Mouse (Mus musculus) cerebellum, adult 2 months (tissue): ENCODE data around the gene Papln. TPM values are rescaled to one million over a fixed set of nuclear protein-coding genes. Genes with fewer than 3 reads are reported as not detected.

ENCODE experiments used
- DNase-seq, 2 experiments: peaks; one replicate each; pipeline ENCODE4 v3.0.0; 2021
- H3K27ac ChIP-seq: fragments of 200-500 bp; 2 replicates; pipeline ENCODE4 v1.5.1; 2012; ENCODE audit warnings: low read length, control low read depth, inconsistent platforms; ENCODE audit not compliant: insufficient read depth
- H3K27me3 ChIP-seq: fragments of 200-500 bp; 2 replicates; pipeline ENCODE4 v1.6.1; 2012; ENCODE audit warnings: inconsistent platforms, mild to moderate bottlenecking, low read length, moderate library complexity; ENCODE audit not compliant: control insufficient read depth, insufficient read depth
- H3K4me1 ChIP-seq: fragments of 200-500 bp; 2 replicates; pipeline ENCODE4 v1.6.1; 2011; ENCODE audit warnings: low read length; ENCODE audit not compliant: control insufficient read depth, insufficient read depth
- H3K4me3 ChIP-seq: fragments of 200-500 bp; replicated peaks from 2 replicates; pipeline ENCODE3; 2011; ENCODE audit warnings: mild to moderate bottlenecking, low read depth, low read length, control low read depth; ENCODE audit not compliant: insufficient read depth
- CTCF ChIP-seq: fragments of 200-500 bp; IDR thresholded peaks from 2 replicates; pipeline ENCODE4 v1.5.1; 2011; ENCODE audit warnings: low read depth, mild to moderate bottlenecking, control low read depth, low read length, moderate library complexity, borderline replicate concordance; ENCODE audit not compliant: insufficient read depth
- POLR2A ChIP-seq: fragments of 200-500 bp; IDR thresholded peaks from 2 replicates; pipeline ENCODE4 v1.6.1; 2011; ENCODE audit warnings: low read length, control low read depth, borderline replicate concordance; ENCODE audit not compliant: insufficient read depth
- WGBS: fragments of 180-500 bp; shearing (Covaris S2); methylation state at CpG from one replicate; pipeline ENCODE4 v1.1.7; 2018; 5-methylcytosine and 5-hydroxymethylcytosine counted together
- polyA plus RNA-seq: library from polyadenylated mRNA; depleted of rRNA; stranded (reverse); fragments of >200 nt; gene quantifications from 2 replicates; pipeline ENCODE4 v1.2.3, GENCODE M21; 2012

The Papln gene
- polyA plus RNA-seq, 1 experiment = 0.97 TPM

DNA sequence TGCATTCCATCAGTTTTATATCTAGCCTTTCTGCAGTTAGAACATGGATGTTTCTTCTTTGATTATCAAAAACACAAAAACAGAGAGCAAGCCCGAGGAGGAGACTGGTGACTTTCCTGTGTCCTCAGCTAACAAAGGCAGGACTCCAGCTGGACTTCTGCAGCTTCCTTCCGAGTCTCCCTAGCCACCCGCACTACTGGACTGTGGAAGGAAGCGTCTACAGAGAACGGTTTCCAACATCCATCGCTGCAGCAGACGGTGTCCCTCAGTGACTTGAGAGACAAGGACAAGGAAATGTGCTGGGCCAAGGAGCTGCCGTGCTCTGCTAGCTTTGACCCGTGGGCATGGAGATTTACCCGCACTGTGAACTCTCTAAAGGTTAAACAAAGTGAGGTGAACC, 29.4 kb upstream of the Papln start:
- DNase-seq = no peak
- 84% methylated on average over 10 of the region's 10 CpGs for WGBS
- Histone ChIP-seq H3K27ac (no peak overlapping the region), H3K4me3 (no peak overlapping the region), H3K27me3 (no peaks in the 10 kb centered on the region), H3K4me1 (no peaks in the 10 kb centered on the region)
- TF ChIP-seq CTCF = no peak
- no peak for TF ChIP-seq POLR2A

DNA sequence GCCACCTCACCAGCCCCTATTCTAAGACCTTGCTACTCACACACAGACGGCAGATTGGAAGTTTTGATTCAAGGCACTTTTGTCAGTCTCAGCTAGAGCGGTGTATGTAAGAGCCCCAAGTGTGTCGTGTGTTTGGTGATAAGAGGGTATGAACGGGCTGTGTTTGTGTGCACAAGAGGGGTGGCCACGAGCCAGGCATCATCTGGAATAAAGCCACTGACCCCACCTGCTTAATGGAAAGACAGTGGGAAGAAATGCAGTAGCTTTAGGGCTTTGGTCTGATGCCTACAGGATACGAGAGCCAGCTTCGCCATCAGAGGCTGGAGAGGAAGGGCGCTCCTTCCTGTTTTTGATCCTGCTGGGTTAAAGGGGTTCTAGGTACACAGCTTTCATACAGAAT, 27.2 kb upstream of the Papln start:
- WGBS = 42% methylated on average over 8 of the region's 8 CpGs
- no peak for DNase-seq
- TF ChIP-seq POLR2A = no peak
- no peak for TF ChIP-seq CTCF
- Histone ChIP-seq H3K4me3 (no peak overlapping the region), H3K4me1 (no peaks in the 10 kb centered on the region), H3K27me3 (no peaks in the 10 kb centered on the region), H3K27ac (no peak overlapping the region)

DNA sequence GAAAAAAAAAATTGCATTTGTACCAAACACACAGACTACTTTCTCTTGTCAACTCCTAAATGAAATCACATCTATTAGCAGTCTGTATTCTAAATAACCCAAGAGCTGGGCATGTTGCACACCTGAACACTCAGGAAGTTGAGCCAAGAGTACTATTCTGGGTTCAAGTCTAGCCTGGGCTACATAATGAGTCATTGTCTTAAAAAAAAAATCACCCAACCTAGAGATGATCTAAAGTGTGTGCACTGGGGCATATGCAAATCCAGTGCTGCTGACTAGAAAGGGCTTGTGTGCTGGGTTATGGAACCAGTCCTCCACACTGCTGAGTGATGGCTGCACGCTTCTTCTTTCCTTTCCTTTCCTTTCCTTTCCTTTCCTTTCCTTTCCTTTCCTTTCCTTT, 24.8 kb upstream of the Papln start:
- DNase-seq = no peak
- Histone ChIP-seq H3K4me1 (peaks cover 8% of the 10 kb centered on the region), H3K4me3 (no peak overlapping the region), H3K27ac (no peak overlapping the region), H3K27me3 (no peaks in the 10 kb centered on the region)
- TF ChIP-seq POLR2A = no peak
- no peak for TF ChIP-seq CTCF
- WGBS = 95% methylated on average over 1 of the region's 1 CpGs

DNA sequence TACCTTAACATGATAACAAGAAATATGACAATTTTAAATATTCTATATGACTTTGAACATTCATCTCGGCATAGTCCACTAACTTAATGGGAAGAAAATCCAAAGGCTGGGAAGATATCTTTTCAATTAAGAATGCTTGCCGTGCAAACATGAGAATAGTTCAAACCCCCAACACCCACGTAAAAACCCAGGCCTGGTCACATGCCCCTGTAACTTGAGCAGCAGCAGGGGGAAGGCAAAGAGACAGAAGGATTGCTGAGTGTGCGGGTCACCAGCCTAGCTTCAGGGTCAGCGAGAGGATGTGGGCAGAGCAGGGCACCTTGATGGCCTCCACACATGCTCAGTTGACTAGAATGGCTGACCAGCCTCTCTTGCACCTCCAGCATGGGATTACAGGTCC, 21.7 kb upstream of the Papln start:
- Histone ChIP-seq H3K27me3 (no peaks in the 10 kb centered on the region), H3K4me1 (peaks cover 8% of the 10 kb centered on the region), H3K27ac (no peak overlapping the region), H3K4me3 (no peak overlapping the region)
- 87% methylated on average over 5 of the region's 5 CpGs for WGBS
- TF ChIP-seq CTCF (no peak), POLR2A (no peak)
- DNase-seq = no peak

DNA sequence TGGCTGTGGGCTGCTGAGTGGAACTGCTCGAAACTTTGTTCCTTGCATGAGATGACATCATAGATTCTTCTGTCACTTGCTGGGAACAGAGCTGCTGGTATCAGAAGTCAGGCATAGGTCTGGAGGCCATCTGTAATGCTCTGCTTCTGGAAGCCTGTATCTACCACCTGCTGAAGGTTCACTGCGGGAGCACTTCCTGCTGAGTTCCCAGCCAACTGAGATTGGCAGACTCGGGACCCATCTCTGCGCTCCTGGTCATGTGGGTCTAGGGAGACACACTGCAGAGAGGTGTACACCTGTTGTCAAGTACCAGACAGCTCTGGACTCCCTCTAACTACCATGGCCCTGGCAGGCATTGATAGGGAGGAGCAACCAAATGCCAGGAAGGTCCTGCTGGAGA, 20.6 kb upstream of the Papln start:
- WGBS = 19% methylated on average over 4 of the region's 4 CpGs
- Histone ChIP-seq H3K4me3 (no peak overlapping the region), H3K27ac (no peak overlapping the region), H3K4me1 (peaks cover 8% of the 10 kb centered on the region), H3K27me3 (no peaks in the 10 kb centered on the region)
- DNase-seq = peak; percentile 45 to 55
- TF ChIP-seq POLR2A = no peak
- TF ChIP-seq CTCF = no peak

DNA sequence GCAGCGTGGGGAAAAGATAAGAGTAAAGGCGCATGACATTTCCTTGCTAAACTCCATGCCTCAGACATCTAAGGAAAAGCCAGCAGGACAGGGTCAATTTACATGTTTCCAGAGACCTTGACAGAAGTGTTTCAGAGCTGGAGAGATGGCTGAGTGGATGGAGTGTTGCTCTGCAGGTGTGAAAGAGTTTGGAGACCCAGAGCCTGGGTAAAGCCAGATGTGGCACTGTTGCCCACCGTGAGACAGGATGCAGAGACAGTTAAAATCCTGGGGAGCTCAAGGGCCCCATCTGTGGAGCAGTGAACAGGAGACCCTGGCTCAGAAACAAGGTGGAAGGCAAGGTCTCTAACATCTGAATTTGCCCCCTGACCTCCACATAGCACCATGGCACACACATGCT, 19.7 kb upstream of the Papln start:
- TF ChIP-seq POLR2A (no peak), CTCF (no peak)
- Histone ChIP-seq H3K27me3 (no peaks in the 10 kb centered on the region), H3K4me1 (peaks cover 8% of the 10 kb centered on the region), H3K4me3 (no peak overlapping the region), H3K27ac (no peak overlapping the region)
- no peak for DNase-seq
- 84% methylated on average over 3 of the region's 3 CpGs for WGBS

DNA sequence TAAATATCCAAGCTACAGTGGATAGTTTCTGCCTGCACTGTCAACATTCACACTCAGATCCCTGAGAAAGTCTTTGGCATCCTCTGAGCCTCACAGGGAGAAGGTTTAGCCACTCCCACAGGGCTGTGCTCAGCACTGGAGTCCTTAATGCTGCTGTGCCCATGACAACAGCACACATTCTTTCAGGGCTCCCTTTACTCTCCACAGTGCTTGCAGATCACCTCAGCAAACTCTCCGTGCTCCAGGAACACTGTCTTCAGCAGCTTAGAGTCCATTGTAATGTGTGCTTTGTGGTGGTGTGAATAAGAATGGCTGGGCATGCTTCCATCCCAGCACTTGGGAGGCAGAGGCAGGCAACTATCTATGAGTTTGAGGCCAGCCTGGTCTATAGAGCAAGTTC, 14.2 kb upstream of the Papln start:
- WGBS = 43% methylated on average over 1 of the region's 1 CpGs
- DNase-seq = no peak
- no peak overlapping the region for H3K4me3 ChIP-seq
- H3K4me1 ChIP-seq = no peaks in the 10 kb centered on the region
- H3K27me3 ChIP-seq = no peaks in the 10 kb centered on the region
- H3K27ac ChIP-seq = no peak overlapping the region
- TF ChIP-seq POLR2A (no peak), CTCF (no peak)

DNA sequence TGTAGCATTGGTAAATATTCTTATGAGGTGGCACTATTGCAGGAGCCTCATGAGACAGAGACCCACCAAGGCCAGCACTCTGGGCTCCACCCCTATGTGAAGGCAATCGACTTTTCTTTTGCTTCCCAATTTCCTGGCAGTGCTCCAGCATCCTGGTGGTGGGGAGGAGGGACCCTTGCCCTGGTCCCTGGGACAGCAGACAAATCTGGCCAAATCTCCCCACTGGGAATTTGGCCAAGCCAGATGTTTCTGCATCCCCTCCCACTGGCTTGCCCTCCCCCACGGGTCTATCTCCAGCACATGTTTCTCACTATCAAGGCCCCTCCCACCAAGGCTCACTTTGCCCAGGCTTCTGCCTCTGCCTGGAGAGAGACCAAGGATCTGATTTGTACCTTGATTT, 10.9 kb upstream of the Papln start:
- Histone ChIP-seq H3K4me1 (no peaks in the 10 kb centered on the region), H3K27ac (no peak overlapping the region), H3K4me3 (no peak overlapping the region), H3K27me3 (no peaks in the 10 kb centered on the region)
- WGBS = 6% methylated on average over 2 of the region's 2 CpGs
- no peak for DNase-seq
- TF ChIP-seq CTCF = no peak
- TF ChIP-seq POLR2A = no peak
